Comparison of ENCODE assay signal across 11 mouse cellular contexts in the genomic region with DNA sequence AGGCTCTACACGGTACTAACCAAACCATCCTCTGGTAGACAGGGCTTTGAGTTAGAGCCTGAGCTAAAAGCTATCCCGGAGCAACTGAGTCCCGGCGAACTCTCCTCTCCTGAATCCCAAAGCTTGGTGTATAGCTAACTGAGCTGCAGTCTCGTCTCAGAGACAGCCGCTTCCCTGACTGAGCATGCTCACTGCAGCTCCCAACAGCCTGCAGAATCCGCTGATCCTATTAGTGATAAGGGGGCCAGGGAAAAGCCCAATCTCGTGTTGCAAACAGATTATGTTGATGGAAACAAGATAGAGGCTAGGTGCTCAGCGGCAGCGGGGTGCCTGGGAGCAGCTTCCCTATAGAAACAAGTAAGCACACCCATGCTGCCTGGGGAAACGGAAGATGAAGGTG. TPM values are rescaled to one million over a fixed set of nuclear protein-coding genes. Genes with fewer than 3 reads are reported as not detected.
DNase-seq lines count a peak whose midpoint lies in the region; ATAC-seq lines count a peak whose summit lies in the region.
"Had no signal": no experiment of that assay in that cellular context is flagged by ENCODE, and none has a peak within 500 bp of the region (broad histone marks: within the 10 kb centered on the region; RNA-seq: fewer than 3 reads in every experiment).

No protein-coding gene starts in this region.

- no peak overlapping the region for H3K4me3 ChIP-seq in heart, embryonic 11.5 days (ENCODE audit: low read depth, low read length)
- no peak overlapping the region for H3K4me3 ChIP-seq in lung, embryonic 15.5 days
- H3K4me3 ChIP-seq in hindbrain, embryonic 14.5 days (replicated peaks; ENCODE audit: low read length), result no peak overlapping the region
- H3K4me3 ChIP-seq: liver, embryonic 15.5 days had no signal

- H3K9ac ChIP-seq in heart, embryonic 11.5 days (ENCODE audit: low read depth, low read length), result no peak overlapping the region
- H3K9ac ChIP-seq in lung, embryonic 15.5 days, result no peak overlapping the region
- peak overlapping the region; percentile 16; the same call in 1 of the 2 replicates for H3K9ac ChIP-seq in hindbrain, embryonic 14.5 days
- H3K9ac ChIP-seq: liver, embryonic 15.5 days had no signal

- H3K9me3 ChIP-seq in heart, embryonic 11.5 days (replicated peaks; ENCODE audit: control insufficient read depth, low read length), result no peaks in the 10 kb centered on the region
- H3K9me3 ChIP-seq in lung, embryonic 15.5 days, result no peaks in the 10 kb centered on the region
- no peaks in the 10 kb centered on the region for H3K9me3 ChIP-seq in hindbrain, embryonic 14.5 days (ENCODE audit: control insufficient read depth, low read length)
- H3K9me3 ChIP-seq: liver, embryonic 15.5 days had no signal

- no peaks in the 10 kb centered on the region for H3K36me3 ChIP-seq in heart, embryonic 11.5 days (ENCODE audit: control insufficient read depth, insufficient read depth, low read length)
- no peaks in the 10 kb centered on the region for H3K36me3 ChIP-seq in lung, embryonic 15.5 days
- no peaks in the 10 kb centered on the region for H3K36me3 ChIP-seq in hindbrain, embryonic 14.5 days (replicated peaks; ENCODE audit: control insufficient read depth, insufficient read depth)
- H3K36me3 ChIP-seq: liver, embryonic 15.5 days had no signal

- H3K4me1 ChIP-seq in heart, embryonic 11.5 days (ENCODE audit: control insufficient read depth, insufficient read depth, low read length), result peaks cover 11% of the 10 kb centered on the region; the same call in 1 of the 2 replicates
- peaks cover 11% of the 10 kb centered on the region; the same call in 1 of the 2 replicates for H3K4me1 ChIP-seq in lung, embryonic 15.5 days
- H3K4me1 ChIP-seq in hindbrain, embryonic 14.5 days (replicated peaks; ENCODE audit: control insufficient read depth, insufficient read depth, low read length), result peaks cover 19% of the 10 kb centered on the region

- DNase-seq in heart, adult 11 months, result no peak
- DNase-seq in lung, postnatal 4 days, result no peak
- peak; percentile 43 for DNase-seq in hindbrain, embryonic 14.5 days (ENCODE audit: low spot score)
- peak; percentile 86 for DNase-seq in retina, adult 2 months (ENCODE audit: low read depth, low spot score)
- no peak for DNase-seq in spleen, postnatal 10 days (ENCODE audit: low spot score in 2 of 2)
- DNase-seq in frontal cortex, postnatal 25 days (ENCODE audit: low spot score in 2 of 2), result no peak
- DNase-seq: gastrocnemius, postnatal 25 days; kidney, adult 18-20 months had no signal

- 13% methylated on average over 11 of the region's 11 CpGs for WGBS in heart, embryonic 11.5 days (ENCODE audit: insufficient replicate concordance)
- WGBS in lung, embryonic 15.5 days, result 22% methylated on average over 11 of the region's 11 CpGs
- WGBS in hindbrain, embryonic 14.5 days, result 39% methylated on average over 11 of the region's 11 CpGs

- no peak overlapping the region for H3K27ac ChIP-seq in heart, embryonic 11.5 days (ENCODE audit: low read depth, low read length)
- H3K27ac ChIP-seq in lung, embryonic 15.5 days, result no peak overlapping the region
- 0 out of 2 replicates have a peak overlapping the region, but pooled peaks have one; percentile 38 for H3K27ac ChIP-seq in hindbrain, embryonic 14.5 days
- H3K27ac ChIP-seq: liver, embryonic 15.5 days had no signal

- no peaks in the 10 kb centered on the region for H3K27me3 ChIP-seq in heart, embryonic 11.5 days (ENCODE audit: control insufficient read depth, insufficient read depth, low read length)
- no peaks in the 10 kb centered on the region for H3K27me3 ChIP-seq in lung, embryonic 15.5 days
- H3K27me3 ChIP-seq in hindbrain, embryonic 14.5 days (ENCODE audit: control insufficient read depth, insufficient read depth, low read length), result no peaks in the 10 kb centered on the region

- ATAC-seq in heart, embryonic 11.5 days (replicated peaks; ENCODE audit: insufficient number of reproducible peaks, low FRiP score, low TSS enrichment), result no peak
- ATAC-seq in lung, embryonic 15.5 days (ENCODE audit: borderline replicate concordance, extremely low read depth, low FRiP score, low TSS enrichment), result no peak
- no peak for ATAC-seq in hindbrain, embryonic 14.5 days (ENCODE audit: low FRiP score)

- H3K4me2 ChIP-seq in heart, embryonic 11.5 days, result peak overlapping the region; percentile 24; the same call in 1 of the 2 replicates
- H3K4me2 ChIP-seq in lung, embryonic 15.5 days, result peak overlapping the region; percentile 11; the same call in 1 of the 2 replicates
- peak overlapping the region; percentile 24 for H3K4me2 ChIP-seq in hindbrain, embryonic 14.5 days (replicated peaks)

RNA-seq across cellular contexts. Expression of a gene that starts 40.5 kb away (rescaled TPM):
- 0.34 and 0.52 TPM in 2 replicates for polyA plus RNA-seq in heart, embryonic 11.5 days (2014; fragmentation: Nextera tagmentation; extraction: Ambion mirVana)
- 0.43 and 0.72 TPM in 2 replicates for polyA plus RNA-seq in lung, embryonic 15.5 days (2015; fragmentation: Nextera tagmentation; extraction: Ambion mirVana)
- not detected in 2 replicates for polyA plus RNA-seq in hindbrain, embryonic 14.5 days (2014; fragmentation: Nextera tagmentation; extraction: Ambion mirVana)

RNA-seq across cellular contexts. Expression of a gene that starts 45.0 kb away (rescaled TPM):
- polyA plus RNA-seq in heart, embryonic 11.5 days (2014; fragmentation: Nextera tagmentation; extraction: Ambion mirVana), result 98.2 and 99.0 TPM in 2 replicates
- 153 and 156 TPM in 2 replicates for polyA plus RNA-seq in lung, embryonic 15.5 days (2015; fragmentation: Nextera tagmentation; extraction: Ambion mirVana)
- polyA plus RNA-seq in hindbrain, embryonic 14.5 days (2014; fragmentation: Nextera tagmentation; extraction: Ambion mirVana), result 26.8 and 30.2 TPM in 2 replicates

Comparison
In these comparisons a context has a peak if more than half of its experiments do, and no peak if none do; other contexts are left out.
1. DNase-seq: peak in hindbrain, embryonic 14.5 days (single experiment) and retina, adult 2 months (single experiment); none in heart, adult 11 months (single experiment), lung, postnatal 4 days (0 of 2), spleen, postnatal 10 days (0 of 2) and frontal cortex, postnatal 25 days (0 of 2).
2. Peak in every context shown above with its lines, with median percentiles within 50 percentile points of each other: H3K4me2 ChIP-seq.